Mouse (Mus musculus): ENCODE data around the gene Sprtn. TPM values are rescaled to one million over a fixed set of nuclear protein-coding genes. Genes with fewer than 3 reads are reported as not detected.

Gene Sprtn
- polyA plus RNA-seq, 1 experiment, result 26.8 TPM

GRCm38 (mm10) chr8:124935116-124935515, 37.4 kb downstream of the Sprtn start:
- Histone ChIP-seq H3K36me3 (ENCODE audit: control insufficient read depth, insufficient read depth, low read length) (no peaks in the 10 kb centered on the region), H3K4me3 (ENCODE audit: control insufficient read depth, insufficient read depth, low read length) (no peak overlapping the region), H3K27ac (ENCODE audit: control insufficient read depth, insufficient read depth, low read length) (no peak overlapping the region), H3K27me3 (ENCODE audit: control insufficient read depth, insufficient read depth, low read length) (no peaks in the 10 kb centered on the region), H3K4me1 (replicated peaks; ENCODE audit: control insufficient read depth, insufficient read depth, low read length) (no peaks in the 10 kb centered on the region)
- no peak for DNase-seq
- TF ChIP-seq CTCF (IDR thresholded peaks at IDR 0.05; ENCODE audit: borderline replicate concordance, control insufficient read depth, extremely low read depth, insufficient read depth, low read length, poor library complexity) (no peak), POLR2A (IDR thresholded peaks at IDR 0.05; ENCODE audit: control insufficient read depth, extremely low read depth, insufficient read depth, low read length, poor library complexity) (no peak)
- 91% methylated on average over 5 of the region's 5 CpGs for WGBS

- H3K27me3 ChIP-seq (ENCODE audit: control insufficient read depth, insufficient read depth, low read length), result no peaks in the 10 kb centered on the region
- no peak overlapping the region for H3K4me3 ChIP-seq (ENCODE audit: control insufficient read depth, insufficient read depth, low read length)
- H3K27ac ChIP-seq (ENCODE audit: control insufficient read depth, insufficient read depth, low read length), result no peak overlapping the region
- no peak for DNase-seq
- no peaks in the 10 kb centered on the region for H3K4me1 ChIP-seq (replicated peaks; ENCODE audit: control insufficient read depth, insufficient read depth, low read length)
- no peak for TF ChIP-seq CTCF (IDR thresholded peaks at IDR 0.05; ENCODE audit: borderline replicate concordance, control insufficient read depth, extremely low read depth, insufficient read depth, low read length, poor library complexity)
- no peak for TF ChIP-seq POLR2A (IDR thresholded peaks at IDR 0.05; ENCODE audit: control insufficient read depth, extremely low read depth, insufficient read depth, low read length, poor library complexity)
- 99% methylated on average over 10 of the region's 10 CpGs for WGBS
- H3K36me3 ChIP-seq (ENCODE audit: control insufficient read depth, insufficient read depth, low read length), result no peaks in the 10 kb centered on the region
Observed at GRCm38 (mm10) chr8:124936699-124937098, 39.0 kb downstream of the Sprtn start.

GRCm38 (mm10) chr8:124937293-124937692, 39.6 kb downstream of the Sprtn start:
- no peak for DNase-seq
- TF ChIP-seq POLR2A (IDR thresholded peaks at IDR 0.05; ENCODE audit: control insufficient read depth, extremely low read depth, insufficient read depth, low read length, poor library complexity) (no peak), CTCF (IDR thresholded peaks at IDR 0.05; ENCODE audit: borderline replicate concordance, control insufficient read depth, extremely low read depth, insufficient read depth, low read length, poor library complexity) (no peak)
- 91% methylated on average over 4 of the region's 4 CpGs for WGBS
- H3K27me3 ChIP-seq (ENCODE audit: control insufficient read depth, insufficient read depth, low read length), result no peaks in the 10 kb centered on the region
- H3K36me3 ChIP-seq (ENCODE audit: control insufficient read depth, insufficient read depth, low read length), result no peaks in the 10 kb centered on the region
- H3K27ac ChIP-seq (ENCODE audit: control insufficient read depth, insufficient read depth, low read length), result no peak overlapping the region
- H3K4me3 ChIP-seq (ENCODE audit: control insufficient read depth, insufficient read depth, low read length), result no peak overlapping the region
- H3K4me1 ChIP-seq (replicated peaks; ENCODE audit: control insufficient read depth, insufficient read depth, low read length), result no peaks in the 10 kb centered on the region

- Histone ChIP-seq H3K4me1 (replicated peaks; ENCODE audit: control insufficient read depth, insufficient read depth, low read length) (peaks cover 25% of the 10 kb centered on the region), H3K27me3 (ENCODE audit: control insufficient read depth, insufficient read depth, low read length) (no peaks in the 10 kb centered on the region), H3K4me3 (ENCODE audit: control insufficient read depth, insufficient read depth, low read length) (no peak overlapping the region), H3K27ac (ENCODE audit: control insufficient read depth, insufficient read depth, low read length) (no peak overlapping the region), H3K36me3 (ENCODE audit: control insufficient read depth, insufficient read depth, low read length) (no peaks in the 10 kb centered on the region)
- WGBS, result 97% methylated on average over 6 of the region's 6 CpGs
- TF ChIP-seq CTCF (IDR thresholded peaks at IDR 0.05; ENCODE audit: borderline replicate concordance, control insufficient read depth, extremely low read depth, insufficient read depth, low read length, poor library complexity) (no peak), POLR2A (IDR thresholded peaks at IDR 0.05; ENCODE audit: control insufficient read depth, extremely low read depth, insufficient read depth, low read length, poor library complexity) (no peak)
- DNase-seq, result no peak
Observed at GRCm38 (mm10) chr8:124943801-124944200, 46.1 kb downstream of the Sprtn start.

GRCm38 (mm10) chr8:124944406-124944805, 46.7 kb downstream of the Sprtn start:
- no peak for DNase-seq
- Histone ChIP-seq H3K4me1 (replicated peaks; ENCODE audit: control insufficient read depth, insufficient read depth, low read length) (peaks cover 25% of the 10 kb centered on the region), H3K27me3 (ENCODE audit: control insufficient read depth, insufficient read depth, low read length) (no peaks in the 10 kb centered on the region), H3K4me3 (ENCODE audit: control insufficient read depth, insufficient read depth, low read length) (no peak overlapping the region), H3K36me3 (ENCODE audit: control insufficient read depth, insufficient read depth, low read length) (no peaks in the 10 kb centered on the region), H3K27ac (ENCODE audit: control insufficient read depth, insufficient read depth, low read length) (no peak overlapping the region)
- 86% methylated on average over 7 of the region's 7 CpGs for WGBS
- TF ChIP-seq CTCF (IDR thresholded peaks at IDR 0.05; ENCODE audit: borderline replicate concordance, control insufficient read depth, extremely low read depth, insufficient read depth, low read length, poor library complexity) (no peak), POLR2A (IDR thresholded peaks at IDR 0.05; ENCODE audit: control insufficient read depth, extremely low read depth, insufficient read depth, low read length, poor library complexity) (no peak)

- TF ChIP-seq POLR2A (IDR thresholded peaks at IDR 0.05; ENCODE audit: control insufficient read depth, extremely low read depth, insufficient read depth, low read length, poor library complexity), result no peak
- TF ChIP-seq CTCF (IDR thresholded peaks at IDR 0.05; ENCODE audit: borderline replicate concordance, control insufficient read depth, extremely low read depth, insufficient read depth, low read length, poor library complexity), result no peak
- peak; percentile 53 for DNase-seq
- under 1% methylated on average over 66 of the region's 67 CpGs for WGBS
- Histone ChIP-seq H3K4me3 (ENCODE audit: control insufficient read depth, insufficient read depth, low read length) (peak overlapping the region; percentile 60), H3K36me3 (ENCODE audit: control insufficient read depth, insufficient read depth, low read length) (no peaks in the 10 kb centered on the region), H3K4me1 (replicated peaks; ENCODE audit: control insufficient read depth, insufficient read depth, low read length) (peaks cover 34% of the 10 kb centered on the region), H3K27ac (ENCODE audit: control insufficient read depth, insufficient read depth, low read length) (no peak overlapping the region), H3K27me3 (ENCODE audit: control insufficient read depth, insufficient read depth, low read length) (no peaks in the 10 kb centered on the region)
Observed at GRCm38 (mm10) chr8:124947865-124948732, 50.4 kb downstream of the Sprtn start.

Measured in thymus, adult 2 months (tissue).